Mouse (Mus musculus) bone marrow macrophage, adult 2 months (primary cell): ENCODE data around the gene Galnt7.

Source experiments
- CTCF ChIP-seq: IDR thresholded peaks from 2 replicates; pipeline ENCODE4 v1.5.1; 2012; ENCODE audit warnings: low read depth, mild to moderate bottlenecking, low read length, moderate library complexity
- POLR2A ChIP-seq: IDR thresholded peaks from 2 replicates; pipeline ENCODE4 v1.6.1; 2012; ENCODE audit warnings: mild to moderate bottlenecking, low read depth, low read length, borderline replicate concordance

DNA sequence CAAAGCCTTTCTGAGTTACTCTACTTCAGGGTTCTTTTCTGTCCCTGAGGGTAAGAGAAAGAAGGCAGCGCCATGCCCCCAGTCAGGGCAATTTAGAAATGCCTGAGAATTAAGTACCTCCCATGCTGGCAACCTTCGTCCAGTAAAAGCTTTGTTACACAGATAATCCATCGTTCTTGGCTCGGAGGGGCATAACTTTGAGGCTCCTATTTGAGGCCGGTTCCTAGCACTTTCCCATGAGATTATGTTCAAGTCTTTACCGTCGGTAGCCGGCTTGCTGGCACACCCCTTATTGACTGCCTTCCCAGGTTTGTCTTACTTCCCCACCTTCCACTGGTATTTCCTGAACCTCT is 154.4 kb downstream of the Galnt7 start:
- no peak for TF ChIP-seq CTCF
- no peak for TF ChIP-seq POLR2A
